Mouse (Mus musculus) retina, embryonic 14.5 days (tissue): ENCODE measurements around the gene Papss2.

Source experiments
- DNase-seq: peaks from one replicate; pipeline ENCODE4 v3.0.0-alpha.2; 2015; ENCODE audit warnings: low spot score

Papss2 gene

DNA sequence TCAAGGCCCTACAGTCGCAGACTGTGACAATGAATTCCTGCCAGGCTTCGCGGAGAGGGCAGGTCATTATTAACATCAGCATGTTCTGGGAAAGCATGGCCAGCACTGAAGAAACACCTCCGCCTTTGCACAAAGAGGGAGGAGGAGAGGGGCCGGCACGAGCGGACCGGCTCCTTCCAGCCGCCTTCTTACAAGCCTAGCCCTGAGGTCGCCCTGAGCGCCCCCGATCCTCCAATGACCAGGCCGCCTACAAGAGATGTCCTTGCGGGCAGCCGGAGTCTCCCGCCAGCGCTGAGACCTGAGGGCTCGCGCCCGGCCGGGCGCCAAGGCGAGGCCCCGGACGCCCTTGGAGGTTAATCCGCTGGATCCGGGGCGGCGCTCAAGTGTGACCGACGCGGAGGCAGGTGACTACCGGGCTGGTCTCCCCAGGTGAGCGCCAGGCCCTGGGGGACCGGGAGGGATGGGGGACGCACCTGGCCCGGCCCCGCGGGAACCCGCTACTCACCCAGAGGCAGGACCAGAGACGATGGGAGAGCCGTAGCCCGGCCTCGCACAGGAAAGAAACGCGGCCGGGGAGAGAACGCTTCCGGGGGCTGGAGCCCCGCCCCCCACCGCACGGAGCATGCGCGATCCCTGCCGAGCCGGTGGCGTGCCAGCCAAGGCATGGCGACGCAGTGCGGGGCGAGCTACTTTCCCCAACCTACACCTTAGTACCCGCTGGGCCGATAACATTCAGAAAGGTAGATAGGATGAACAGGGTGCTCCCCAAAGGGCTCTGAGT lies 116.4 kb downstream of the Papss2 start:
- DNase-seq: peak; percentile 94

DNA sequence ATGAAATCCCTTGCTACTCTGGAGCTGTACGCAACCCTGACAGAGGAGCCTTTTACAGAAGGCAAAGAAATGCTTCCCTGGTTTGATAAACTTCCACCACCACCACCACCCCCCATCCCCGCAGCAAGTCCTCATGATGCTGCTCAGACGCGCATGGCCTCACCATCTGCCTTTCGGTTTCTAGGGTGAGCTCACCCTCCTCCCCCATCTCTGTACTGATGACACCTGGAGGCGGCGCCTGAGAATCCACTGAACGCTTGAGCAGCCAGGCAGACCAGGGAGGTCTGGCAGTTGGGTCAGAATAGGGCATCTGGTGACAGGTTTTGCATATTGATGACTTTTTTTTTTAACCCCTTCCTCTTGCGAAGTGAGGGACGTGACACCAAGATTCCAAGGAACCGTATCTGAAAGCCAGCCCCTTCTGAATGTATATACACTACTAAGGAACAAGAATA lies 117.0 kb downstream of the Papss2 start:
- DNase-seq: peak; percentile 84

GRCm38 (mm10) chr19:32713471-32713870 lies 117.9 kb downstream of the Papss2 start:
- DNase-seq: no peak

GRCm38 (mm10) chr19:32715201-32715600 lies 119.6 kb downstream of the Papss2 start:
- peak; percentile 89 for DNase-seq

GRCm38 (mm10) chr19:32715681-32716080 lies 120.1 kb downstream of the Papss2 start:
- no peak for DNase-seq
